Mouse (Mus musculus) forebrain, embryonic 16.5 days (tissue): ENCODE measurements at regions not wholly inside any gene's neighbourhood (a gene's known extent, or its start where the extent isn't known, plus 50 kb on each side); places are given as distances from the start of the nearest gene placed in this dataset.

Experiments used
- ATAC-seq: fragments of 200-750 bp; cut with Nextera tagmentation; 2 replicates; pipeline ENCODE4 v1.8.0; 2017; ENCODE audit warnings: mild to moderate bottlenecking, moderate library complexity
- H3K27ac ChIP-seq: fragments of 300-500 bp; sonication (generic); 2 replicates; pipeline ENCODE4 v1.5.1; 2014; ENCODE audit warnings: low read length, control low read depth
- H3K27me3 ChIP-seq: fragments of 300-500 bp; sonication (generic); replicated peaks from 2 replicates; pipeline ENCODE4 v1.6.1; 2014; ENCODE audit warnings: low read length; ENCODE audit not compliant: control insufficient read depth, insufficient read depth
- H3K36me3 ChIP-seq: fragments of 300-500 bp; sonication (generic); 2 replicates; pipeline ENCODE4 v1.6.1; 2014; ENCODE audit not compliant: control insufficient read depth, insufficient read depth
- H3K4me1 ChIP-seq: fragments of 300-500 bp; sonication (generic); replicated peaks from 2 replicates; pipeline ENCODE4 v1.6.1; 2014; ENCODE audit warnings: low read length; ENCODE audit not compliant: control insufficient read depth, insufficient read depth
- H3K4me2 ChIP-seq: fragments of 300-500 bp; sonication (generic); 2 replicates; pipeline ENCODE4 v1.6.1; 2014; ENCODE audit warnings: mild to moderate bottlenecking, low read length, control low read depth
- H3K4me3 ChIP-seq: fragments of 300-500 bp; sonication (generic); replicated peaks from 2 replicates; pipeline ENCODE4 v1.5.1; 2014; ENCODE audit warnings: mild to moderate bottlenecking, low read length, control low read depth
- H3K9ac ChIP-seq: fragments of 300-500 bp; sonication (generic); replicated peaks from 2 replicates; pipeline ENCODE4 v1.6.1; 2014; ENCODE audit warnings: low read depth, low read length, control low read depth
- H3K9me3 ChIP-seq: fragments of 300-500 bp; sonication (generic); 2 replicates; pipeline ENCODE4 v1.6.1; 2016; ENCODE audit warnings: low read length; ENCODE audit not compliant: control insufficient read depth
- WGBS: fragments of 180-500 bp; shearing (Covaris S2); extraction: QIAGEN DNeasy Blood & Tissue Kit; methylation state at CpG from one replicate; pipeline ENCODE4 v1.1.7; 2014; 5-methylcytosine and 5-hydroxymethylcytosine counted together

DNA sequence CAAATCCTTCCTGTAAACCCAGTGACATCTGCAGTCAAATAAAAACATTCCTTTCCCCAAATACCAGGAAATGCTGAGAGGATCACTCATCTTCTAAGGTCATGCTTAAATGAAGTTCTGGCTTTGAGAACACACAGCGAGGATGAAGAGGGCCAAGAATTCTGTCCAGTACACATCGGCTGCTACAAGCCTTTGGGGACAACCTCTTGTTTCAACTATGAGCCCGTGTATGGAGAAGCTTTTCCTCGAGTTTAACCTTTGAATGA is 334.9 kb upstream of the Ddhd1 start:
- no peak for ATAC-seq
- WGBS = 79% methylated on average over 4 of the region's 4 CpGs
- H3K4me3 ChIP-seq = no peak overlapping the region
- no peaks in the 10 kb centered on the region for H3K4me1 ChIP-seq
- no peak overlapping the region for H3K9ac ChIP-seq
- H3K4me2 ChIP-seq = no peak overlapping the region
- H3K27me3 ChIP-seq = no peaks in the 10 kb centered on the region
- H3K27ac ChIP-seq = no peak overlapping the region
- no peaks in the 10 kb centered on the region for H3K9me3 ChIP-seq
- H3K36me3 ChIP-seq = no peaks in the 10 kb centered on the region

DNA sequence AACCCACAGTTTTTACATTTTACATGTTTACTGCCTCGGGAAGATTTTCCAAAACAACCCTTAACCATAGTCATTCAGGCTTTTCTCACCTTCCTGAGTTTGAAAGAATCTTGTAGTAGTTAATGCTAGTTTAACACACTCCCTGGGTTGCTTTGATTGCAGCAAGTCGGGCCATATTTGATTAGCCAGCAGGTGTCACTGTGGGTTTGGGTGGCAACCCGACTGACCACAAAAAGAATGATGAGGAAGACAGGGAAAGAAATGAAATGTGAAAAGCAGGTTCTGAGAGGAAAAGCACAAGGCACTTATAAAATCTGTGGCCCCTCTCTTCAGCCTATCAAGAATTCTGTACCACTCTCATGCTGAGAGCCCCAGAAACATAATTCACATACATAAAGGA is 335.7 kb upstream of the Ddhd1 start:
- 7% methylated on average over 3 of the region's 3 CpGs for WGBS
- Histone ChIP-seq H3K27me3 (no peaks in the 10 kb centered on the region), H3K4me2 (no peak overlapping the region), H3K36me3 (no peaks in the 10 kb centered on the region), H3K4me1 (no peaks in the 10 kb centered on the region), H3K4me3 (no peak overlapping the region), H3K9me3 (no peaks in the 10 kb centered on the region), H3K9ac (no peak overlapping the region), H3K27ac (no peak overlapping the region)
- no peak for ATAC-seq

DNA sequence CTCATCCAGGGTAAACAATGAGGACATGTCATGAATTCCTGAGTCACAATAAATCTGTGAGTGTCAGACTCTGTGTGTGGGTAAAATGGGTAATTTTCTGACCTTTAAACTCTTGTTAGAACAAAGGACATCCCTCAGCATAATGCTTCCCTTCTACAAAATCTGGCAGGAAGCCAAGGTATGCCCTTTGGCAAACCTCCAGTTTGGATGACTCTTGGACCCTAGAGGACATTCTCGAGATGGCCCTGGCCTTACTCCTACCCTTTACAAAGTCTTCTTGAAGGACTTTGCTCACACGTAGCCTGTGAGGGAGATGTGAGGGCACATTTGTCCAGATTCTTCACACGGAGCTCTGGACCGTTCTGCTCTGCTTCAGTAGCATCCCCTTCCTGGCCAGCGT is 338.8 kb upstream of the Ddhd1 start:
- H3K9me3 ChIP-seq = no peaks in the 10 kb centered on the region
- no peaks in the 10 kb centered on the region for H3K36me3 ChIP-seq
- no peak overlapping the region for H3K4me2 ChIP-seq
- ATAC-seq = no peak
- H3K4me1 ChIP-seq = no peaks in the 10 kb centered on the region
- no peak overlapping the region for H3K9ac ChIP-seq
- H3K4me3 ChIP-seq = no peak overlapping the region
- 70% methylated on average over 5 of the region's 5 CpGs for WGBS
- no peaks in the 10 kb centered on the region for H3K27me3 ChIP-seq
- no peak overlapping the region for H3K27ac ChIP-seq

DNA sequence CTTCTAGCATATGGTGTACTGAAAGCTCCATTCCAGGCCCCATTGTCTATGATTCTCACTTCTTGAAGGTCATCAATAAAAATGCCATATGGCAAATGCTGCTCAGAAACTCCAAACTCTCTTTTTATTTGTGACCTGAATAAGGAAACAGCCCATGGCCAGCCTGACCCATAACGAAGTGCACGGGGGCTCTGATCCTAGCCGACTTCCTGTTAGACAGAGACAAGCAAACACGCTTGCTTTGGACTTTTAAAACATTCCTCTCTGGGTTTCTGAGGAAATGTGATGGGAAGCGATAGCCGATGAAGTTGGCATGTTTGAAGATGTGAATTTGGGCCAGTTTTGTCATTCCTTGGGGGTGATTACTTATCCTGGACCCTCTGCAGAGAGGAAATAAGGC is 346.1 kb upstream of the Ddhd1 start:
- no peak for ATAC-seq
- WGBS = 88% methylated on average over 6 of the region's 6 CpGs
- Histone ChIP-seq H3K27ac (no peak overlapping the region), H3K36me3 (no peaks in the 10 kb centered on the region), H3K4me3 (no peak overlapping the region), H3K9me3 (no peaks in the 10 kb centered on the region), H3K27me3 (no peaks in the 10 kb centered on the region), H3K4me1 (no peaks in the 10 kb centered on the region), H3K4me2 (no peak overlapping the region), H3K9ac (no peak overlapping the region)

DNA sequence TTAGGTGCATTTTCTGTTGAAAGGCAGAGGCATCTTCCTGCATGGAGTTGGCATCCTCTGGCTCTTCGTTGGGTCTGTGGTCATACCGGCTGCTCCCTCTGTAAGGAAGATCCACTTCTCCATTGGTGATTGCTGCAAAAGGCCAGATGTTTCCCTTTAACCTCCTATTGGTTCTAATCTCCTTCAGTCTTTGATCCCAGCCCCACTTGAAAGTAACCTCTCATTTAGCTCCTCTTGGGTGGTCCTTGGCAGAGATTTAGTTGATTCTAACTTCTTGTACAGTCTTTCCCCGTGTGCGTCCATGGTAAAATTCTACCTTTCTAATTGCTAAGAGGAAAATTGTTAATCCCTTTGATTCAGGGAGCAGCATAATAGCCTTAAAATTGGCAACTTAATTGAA is 347.4 kb upstream of the Ddhd1 start:
- H3K4me1 ChIP-seq = no peaks in the 10 kb centered on the region
- no peaks in the 10 kb centered on the region for H3K9me3 ChIP-seq
- no peaks in the 10 kb centered on the region for H3K27me3 ChIP-seq
- H3K4me2 ChIP-seq = no peak overlapping the region
- no peak overlapping the region for H3K4me3 ChIP-seq
- H3K36me3 ChIP-seq = no peaks in the 10 kb centered on the region
- H3K27ac ChIP-seq = no peak overlapping the region
- ATAC-seq = no peak
- 38% methylated on average over 4 of the region's 4 CpGs for WGBS
- H3K9ac ChIP-seq = no peak overlapping the region

DNA sequence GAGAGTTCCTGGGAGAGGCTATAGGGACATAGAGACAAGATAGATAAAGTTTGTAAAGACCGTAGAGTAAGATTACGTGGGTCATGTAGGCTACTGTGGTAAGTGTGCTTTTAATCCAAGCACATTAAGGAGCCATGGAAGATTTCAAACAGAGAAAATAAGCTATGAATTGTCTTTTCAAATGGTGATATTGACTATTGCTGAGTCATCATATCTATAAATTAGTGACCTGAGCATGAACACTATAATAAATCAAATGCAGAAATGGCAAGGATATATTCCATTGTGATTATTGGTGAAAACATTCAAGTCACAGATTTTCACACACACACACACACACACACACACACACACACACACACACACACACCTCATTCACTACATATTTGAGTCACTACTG is 355.3 kb upstream of the Ddhd1 start:
- Histone ChIP-seq H3K4me2 (no peak overlapping the region), H3K4me1 (no peaks in the 10 kb centered on the region), H3K27ac (no peak overlapping the region), H3K4me3 (no peak overlapping the region), H3K9me3 (no peaks in the 10 kb centered on the region), H3K9ac (no peak overlapping the region), H3K36me3 (no peaks in the 10 kb centered on the region), H3K27me3 (no peaks in the 10 kb centered on the region)
- 98% methylated on average over 2 of the region's 2 CpGs for WGBS
- no peak for ATAC-seq

DNA sequence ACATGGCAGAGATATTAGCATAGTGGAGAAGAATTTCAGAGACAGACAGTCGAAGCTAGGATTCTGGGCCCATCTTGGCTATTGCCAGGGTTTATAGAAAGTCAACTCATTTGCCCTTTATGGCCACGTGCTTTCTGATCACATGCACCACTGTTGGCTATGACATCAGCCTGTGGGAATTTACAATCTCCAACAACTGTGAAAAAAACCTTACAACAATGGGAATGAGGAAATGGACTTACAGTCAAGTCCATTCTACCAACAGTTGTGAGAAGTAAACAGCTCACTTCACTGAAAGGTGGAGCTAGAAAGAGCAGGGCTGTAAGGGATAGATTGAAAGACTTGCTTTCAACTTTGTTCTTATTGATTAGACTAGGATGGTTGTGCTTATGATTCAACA is 356.1 kb upstream of the Ddhd1 start:
- Histone ChIP-seq H3K9ac (no peak overlapping the region), H3K4me2 (no peak overlapping the region), H3K4me3 (no peak overlapping the region), H3K27me3 (no peaks in the 10 kb centered on the region), H3K9me3 (no peaks in the 10 kb centered on the region), H3K4me1 (no peaks in the 10 kb centered on the region), H3K27ac (no peak overlapping the region), H3K36me3 (no peaks in the 10 kb centered on the region)
- no peak for ATAC-seq
- 73% methylated on average over 2 of the region's 2 CpGs for WGBS

DNA sequence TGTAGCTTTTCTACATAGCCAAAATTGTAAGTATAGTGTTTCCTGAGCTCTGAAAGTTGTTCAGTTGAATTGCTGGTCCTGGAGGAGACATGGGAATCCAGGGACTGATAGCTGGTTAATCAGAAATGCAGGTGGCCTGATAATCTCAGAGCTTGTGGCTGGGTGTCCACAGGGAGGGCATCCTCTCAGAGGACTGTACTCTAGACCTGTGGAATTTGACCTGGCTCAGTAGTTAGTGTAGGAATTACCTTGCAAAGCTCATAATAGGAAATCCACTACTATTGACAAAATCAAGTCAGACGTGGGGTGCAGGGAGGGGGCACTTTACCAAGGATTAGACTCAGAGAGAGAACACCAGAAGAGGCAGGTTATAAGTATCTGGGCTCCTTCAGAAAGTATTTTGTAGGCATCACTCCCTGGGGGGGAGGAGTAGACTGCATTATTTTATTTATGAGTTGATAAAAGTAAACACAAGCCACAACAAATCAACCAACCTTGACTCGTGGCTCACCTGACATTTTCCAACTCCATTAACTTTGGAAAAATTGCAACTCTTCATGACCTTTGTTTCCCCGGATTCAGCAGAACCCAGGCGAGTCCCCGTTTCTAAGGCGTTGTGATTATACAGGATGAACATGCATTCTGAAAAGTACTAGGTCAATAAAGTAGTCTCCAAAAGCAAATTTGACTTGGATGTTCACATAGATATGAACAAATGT is 357.9 kb upstream of the Ddhd1 start:
- 87% methylated on average over 6 of the region's 6 CpGs for WGBS

DNA sequence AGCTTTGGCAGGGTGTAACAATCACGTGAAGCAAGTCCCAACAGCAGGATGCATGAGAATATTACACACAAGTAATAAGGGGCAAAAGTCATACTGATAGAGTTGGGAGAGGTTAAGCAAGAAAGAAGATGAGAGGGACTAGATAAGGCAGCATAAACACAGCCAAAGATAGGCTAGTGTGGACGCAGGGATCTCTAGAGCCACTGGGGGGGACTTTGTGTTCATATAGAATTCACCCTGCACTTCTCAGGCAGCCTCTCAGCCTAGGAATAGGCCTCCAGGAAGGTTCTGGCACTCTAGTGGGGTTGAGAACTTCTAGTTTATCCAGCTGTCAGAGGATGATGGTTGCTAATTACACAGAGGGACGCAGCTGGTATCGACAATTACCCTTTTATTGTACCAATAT is 358.8 kb upstream of the Ddhd1 start:
- WGBS = 50% methylated on average over 4 of the region's 4 CpGs
- Histone ChIP-seq H3K4me2 (no peak overlapping the region), H3K4me3 (no peak overlapping the region), H3K36me3 (no peaks in the 10 kb centered on the region), H3K9ac (no peak overlapping the region), H3K4me1 (no peaks in the 10 kb centered on the region), H3K27ac (no peak overlapping the region), H3K9me3 (no peaks in the 10 kb centered on the region), H3K27me3 (no peaks in the 10 kb centered on the region)
- ATAC-seq = no peak

More for the DNA sequence above, 357.9 kb upstream of the Ddhd1 start:
- Histone ChIP-seq H3K27ac (no peak overlapping the region), H3K27me3 (no peaks in the 10 kb centered on the region), H3K9ac (no peak overlapping the region), H3K36me3 (no peaks in the 10 kb centered on the region), H3K4me2 (no peak overlapping the region), H3K4me3 (no peak overlapping the region), H3K9me3 (no peaks in the 10 kb centered on the region), H3K4me1 (no peaks in the 10 kb centered on the region)
- no peak for ATAC-seq

DNA sequence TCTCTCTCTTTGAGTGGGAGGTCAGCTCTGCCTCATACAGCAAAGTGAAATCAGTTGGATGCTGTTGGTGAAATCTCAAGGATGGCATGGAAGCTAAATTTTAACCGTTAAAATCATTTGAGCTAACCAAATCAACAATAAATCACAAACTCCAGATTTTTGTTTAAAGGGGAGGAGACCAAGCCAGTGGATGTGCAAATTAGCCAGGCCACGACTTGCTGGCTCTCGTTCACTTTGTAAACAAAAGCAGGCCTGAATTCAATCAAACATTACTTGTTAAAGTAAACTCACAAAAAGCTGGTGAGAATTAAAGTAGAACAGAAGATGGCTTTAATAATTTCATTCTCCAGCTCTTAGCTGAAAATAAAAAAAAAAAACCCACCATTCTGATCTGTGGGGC is 359.3 kb upstream of the Ddhd1 start:
- Histone ChIP-seq H3K9me3 (no peaks in the 10 kb centered on the region), H3K36me3 (no peaks in the 10 kb centered on the region), H3K4me3 (no peak overlapping the region), H3K9ac (no peak overlapping the region), H3K4me1 (no peaks in the 10 kb centered on the region), H3K27ac (no peak overlapping the region), H3K4me2 (no peak overlapping the region), H3K27me3 (no peaks in the 10 kb centered on the region)
- WGBS = 40% methylated on average over 3 of the region's 3 CpGs
- ATAC-seq = no peak
